Mouse (Mus musculus): ENCODE data around the gene Kin. TPM values are rescaled to one million over a fixed set of nuclear protein-coding genes. Genes with fewer than 3 reads are reported as not detected.

Gene Kin
- 1 to 10 TPM; 8.9 to 9.4 TPM for total RNA-seq (2021)
- long read RNA-seq, experiment 1, transcript Kin-201 (5 exons, 1,472 nt), result major isoform, 7 of 7 reads
- long read RNA-seq, experiment 1, partial matches to known transcripts, result 0 of 7 reads
- long read RNA-seq, experiment 1, other reads (novel, unspliced or antisense), result 0 of 7 reads
- long read RNA-seq, experiment 2, partial matches to known transcripts, result 0 of 2 reads
- long read RNA-seq, experiment 2, other reads (novel, unspliced or antisense), result 0 of 2 reads

GRCm38 (mm10) chr2:10080310-10081010, at the start of gene Kin, which contains the start of gene Atp5c1:
Kin (plus strand) TSS chr2:10080593.
Atp5c1 (minus strand) TSS chr2:10080510.
- intact Hi-C loops (cut with DNase I), result no loop called here

GRCm38 (mm10) chr2:10033684-10034083, 46.7 kb upstream of the Kin start:
- no peak for DNase-seq
- intact Hi-C loops (cut with DNase I), result no loop called here

More at GRCm38 (mm10) chr2:10080310-10081010, at the start of gene Kin, which contains the start of gene Atp5c1:
- DNase-seq, result peak; percentile 97

DNA sequence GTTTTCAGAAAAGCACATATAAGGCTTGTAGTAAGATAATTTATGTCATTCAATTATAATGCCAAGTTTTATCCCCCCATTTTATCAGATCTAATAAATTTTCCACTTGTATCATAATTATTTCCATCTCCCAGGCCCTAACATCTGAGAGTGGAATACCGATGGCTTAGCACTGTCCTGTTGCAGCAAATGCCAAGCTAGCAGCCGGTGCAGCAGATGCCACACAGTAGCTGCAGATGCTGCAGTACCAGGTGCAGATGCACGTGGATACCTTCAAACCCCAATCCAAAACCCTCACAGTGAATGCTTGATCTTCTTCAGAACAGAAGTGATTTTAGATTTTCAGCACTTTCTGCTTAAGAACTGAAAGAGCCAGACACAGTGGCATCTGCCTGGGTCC, 45.4 kb upstream of the Kin start:
- DNase-seq, result no peak
- intact Hi-C loops (cut with DNase I), result no loop called here

GRCm38 (mm10) chr2:10047758-10048436, 32.5 kb upstream of the Kin start:
- peak in 1 of 2 experiments; percentile 23 for DNase-seq
- intact Hi-C loops (cut with DNase I), result no loop called here

GRCm38 (mm10) chr2:10048461-10048860, 31.9 kb upstream of the Kin start, which contains the start of gene Taf3:
Taf3 (minus strand) TSS chr2:10048596.
- intact Hi-C loops (cut with DNase I), result no loop called here
- DNase-seq, result peak; percentile 95 to 97

DNA sequence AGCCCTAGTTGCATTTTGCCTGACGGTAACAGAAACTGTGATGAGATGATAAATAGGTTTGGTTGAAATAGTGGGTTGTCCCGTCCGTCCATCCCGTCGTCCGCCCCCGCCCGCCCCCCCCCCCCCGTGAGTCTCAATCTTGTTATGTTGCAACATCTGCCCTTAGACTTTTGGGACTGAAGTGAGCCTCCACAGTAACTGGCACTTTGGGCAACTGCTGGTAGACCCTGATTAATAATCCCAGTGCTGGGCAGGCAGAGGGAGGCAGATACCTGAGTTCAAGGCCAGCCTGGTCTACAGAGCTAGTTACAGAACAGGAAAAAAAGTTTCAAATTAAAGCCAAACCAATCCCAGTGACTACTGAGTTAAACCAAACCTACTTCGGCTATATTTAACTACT, 30.9 kb upstream of the Kin start:
- no peak for DNase-seq
- intact Hi-C loops (cut with DNase I), result no loop called here

DNA sequence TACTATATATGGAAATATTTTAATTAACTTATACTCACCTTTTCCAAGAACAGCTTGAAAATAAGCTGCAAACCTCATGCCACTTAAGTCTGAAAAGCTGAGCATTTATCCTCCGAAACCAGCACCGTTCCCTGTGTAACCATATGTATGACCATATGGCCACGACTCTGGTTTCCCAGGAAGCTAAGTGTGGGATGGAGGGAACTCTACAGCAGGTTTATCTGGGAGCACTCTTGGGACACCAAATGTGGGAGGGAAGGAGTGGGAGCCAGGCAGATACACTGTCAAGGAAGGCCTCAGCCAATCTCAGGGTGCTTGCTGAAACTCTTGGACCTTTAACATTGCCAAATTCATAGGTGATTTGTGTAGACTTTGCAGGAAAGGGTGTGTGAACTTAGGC, 29.5 kb upstream of the Kin start:
- intact Hi-C loops (cut with DNase I), result no loop called here
- DNase-seq, result no peak

- DNase-seq, result no peak
- intact Hi-C loops (cut with DNase I), result no loop called here
These were observed 28.4 kb upstream of the Kin start for GRCm38 (mm10) chr2:10051996-10052395.

DNA sequence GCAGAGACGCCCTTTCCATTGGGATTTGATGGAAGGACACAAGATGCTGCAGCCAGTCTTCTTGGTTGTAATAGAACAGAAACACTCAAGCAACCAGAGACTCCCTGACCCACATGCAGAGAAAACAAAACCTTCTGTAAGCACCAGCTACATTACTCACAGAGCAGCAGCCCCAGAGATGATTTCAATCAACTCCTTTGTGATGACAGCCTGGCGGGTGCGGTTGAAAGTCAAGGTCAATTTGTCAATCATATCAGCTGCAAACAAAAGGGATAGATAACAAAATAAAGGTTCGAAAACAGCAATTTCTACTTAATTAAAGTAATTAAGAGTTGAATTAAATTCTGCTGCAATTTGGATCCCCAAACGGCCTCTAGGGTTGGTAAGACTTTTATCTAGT, 21.6 kb upstream of the Kin start:
- no peak for DNase-seq
- intact Hi-C loops (cut with DNase I), result no loop called here

DNA sequence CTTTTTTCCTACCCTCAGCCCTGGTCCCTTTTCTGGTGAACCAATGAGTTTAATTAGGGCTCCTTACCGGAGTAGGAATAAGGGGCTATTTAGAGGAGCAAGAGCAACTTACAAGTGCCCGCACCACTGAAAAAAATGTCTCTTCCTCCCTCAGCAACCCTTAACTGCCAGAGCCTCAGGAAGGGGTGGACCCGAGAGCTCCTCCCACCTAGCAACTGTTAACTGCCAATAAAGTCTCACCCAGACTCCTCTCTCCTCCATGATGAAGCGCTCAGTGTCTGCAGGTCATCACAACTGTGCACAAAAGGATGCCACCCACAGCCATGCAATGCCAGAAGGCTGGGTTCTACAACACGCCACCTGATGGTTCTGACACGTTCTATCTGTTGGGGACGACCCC, 8.6 kb upstream of the Kin start:
- no peak for DNase-seq
- intact Hi-C loops (cut with DNase I), result no loop called here

- no peak for DNase-seq
- intact Hi-C loops (cut with DNase I), result no loop called here
These were observed 5.9 kb upstream of the Kin start for GRCm38 (mm10) chr2:10074470-10074869.

- DNase-seq, result no peak
- intact Hi-C loops (cut with DNase I), result no loop called here
These were observed 3.7 kb upstream of the Kin start for GRCm38 (mm10) chr2:10076675-10077074.

GRCm38 (mm10) chr2:10079745-10080309, 566 bp upstream of the Kin start:
- intact Hi-C loops (cut with DNase I), result no loop called here
- no peak for DNase-seq

- intact Hi-C loops (cut with DNase I), result no loop called here
- no peak for DNase-seq
These were observed 1.2 kb downstream of the Kin start for GRCm38 (mm10) chr2:10081453-10082080.

GRCm38 (mm10) chr2:10082737-10083136, 2.3 kb downstream of the Kin start:
- intact Hi-C loops (cut with DNase I), result no loop called here
- DNase-seq, result no peak

GRCm38 (mm10) chr2:10087256-10087850, 7.0 kb downstream of the Kin start:
- no peak for DNase-seq
- intact Hi-C loops (cut with DNase I), result no loop called here

- no peak for DNase-seq
- intact Hi-C loops (cut with DNase I), result loop anchor here (10.0 kb wide), 1 partner anchor 1420 kb away; no protein-coding TSS in a partner anchor
These were observed 14.1 kb downstream of the Kin start for GRCm38 (mm10) chr2:10094327-10095100.

DNA sequence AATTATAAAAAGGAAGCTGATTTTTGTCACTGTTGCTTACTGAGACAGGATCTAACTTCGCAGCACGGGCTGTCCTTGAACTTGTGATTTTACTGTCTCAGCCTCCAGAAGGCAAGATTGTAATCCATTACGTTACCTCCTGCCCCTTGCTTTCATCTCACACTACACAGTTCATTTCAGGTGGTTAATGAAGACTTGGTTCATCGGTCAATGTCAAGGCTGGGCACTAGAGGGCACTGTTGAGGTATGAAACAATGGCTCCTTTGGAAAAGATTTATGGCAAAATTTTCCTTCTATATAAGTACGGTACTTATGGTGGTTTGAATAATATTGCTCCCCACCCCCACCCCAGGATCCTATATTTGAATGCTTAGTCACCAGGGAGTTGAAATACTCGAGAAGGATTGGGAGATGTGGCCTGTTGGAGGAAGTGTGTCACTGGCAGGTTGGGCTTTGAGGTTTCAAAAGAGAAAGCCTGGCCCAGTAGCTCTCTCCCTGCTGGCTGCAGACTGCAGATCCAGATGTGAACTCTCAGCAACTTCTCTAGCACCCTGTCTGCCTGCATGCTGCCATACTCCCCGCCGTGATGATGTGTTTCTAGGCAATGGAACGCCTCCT, 18.3 kb downstream of the Kin start:
- intact Hi-C loops (cut with DNase I), result loop anchor here (10.0 kb wide), 1 partner anchor 1424 kb away; no protein-coding TSS in a partner anchor
- DNase-seq, result peak; percentile 45 to 58

- intact Hi-C loops (cut with DNase I), result loop anchor here (2.0 kb wide), 1 partner anchor 42 kb away; no protein-coding TSS in a partner anchor
- no peak for DNase-seq
These were observed 20.1 kb downstream of the Kin start for GRCm38 (mm10) chr2:10100471-10100870.

Measured in heart, postnatal 14 days (tissue).